Mouse (Mus musculus) C2C12 (cell line): ENCODE results near the gene Dnaaf1.

Experiments used
- CEBPB ChIP-seq: IDR thresholded peaks from one replicate; pipeline ENCODE4 v1.6.1; 2011; ENCODE audit warnings: low read depth, mild to moderate bottlenecking, control low read depth, moderate library complexity
- CTCF ChIP-seq: IDR thresholded peaks from one replicate; pipeline ENCODE4 v1.5.1; 2011; ENCODE audit not compliant: control insufficient read depth, insufficient read depth, insufficient read length
- FOSL1 ChIP-seq: IDR thresholded peaks from one replicate; pipeline ENCODE4 v1.8.0; 2011; ENCODE audit warnings: mild to moderate bottlenecking, low read length; ENCODE audit not compliant: poor library complexity, insufficient read depth, severe bottlenecking
- MAX ChIP-seq: IDR thresholded peaks from one replicate; pipeline ENCODE4 v1.6.1; 2011; ENCODE audit warnings: mild to moderate bottlenecking, control low read depth
- MYOD1 ChIP-seq: IDR thresholded peaks from one replicate; pipeline ENCODE4 v1.6.1; 2011; ENCODE audit warnings: low read depth; ENCODE audit not compliant: control insufficient read depth, insufficient read length
- MYOG ChIP-seq: IDR thresholded peaks from one replicate; pipeline ENCODE4 v1.6.1; 2011; ENCODE audit not compliant: control insufficient read depth, insufficient read length; ENCODE audit errors: extremely low read depth
- USF1 ChIP-seq: IDR thresholded peaks from one replicate; pipeline ENCODE4 v1.6.1; 2011; ENCODE audit warnings: low read depth, mild to moderate bottlenecking, control low read depth, moderate library complexity

DNA sequence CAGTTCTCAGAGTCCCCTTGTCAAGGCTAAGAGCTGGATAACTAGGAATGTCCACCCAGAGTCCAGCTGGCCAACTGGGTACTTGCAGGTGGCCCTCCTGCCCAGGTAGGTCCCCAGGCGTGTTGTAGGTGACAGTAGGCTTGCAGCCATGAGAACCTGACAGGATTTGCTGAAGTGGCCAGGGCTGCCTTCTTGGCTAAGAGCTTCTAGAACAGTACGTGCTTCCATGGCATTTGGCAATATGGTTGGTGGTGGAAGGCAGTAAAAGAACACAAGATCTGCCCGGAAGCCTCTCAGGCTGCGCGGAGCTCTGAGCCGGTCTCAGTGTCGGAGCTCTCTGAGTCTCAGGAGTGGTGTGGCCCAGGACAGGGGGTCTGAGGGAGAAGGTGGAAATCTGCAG lies 49.9 kb downstream of the Dnaaf1 start:
- TF ChIP-seq CTCF (no peak), CEBPB (no peak), MYOG (no peak), FOSL1 (no peak), MYOD1 (no peak), MAX (no peak), USF1 (no peak)
